Mouse (Mus musculus) induced T-regulatory cell, adult 2 months (primary cell): ENCODE data around the gene Actrt2.

ENCODE experiments used
- DNase-seq: peaks from one replicate; pipeline ENCODE4 v3.0.0-alpha.2; 2012; ENCODE audit warnings: low read depth

Gene Actrt2

GRCm38 (mm10) chr4:154683068-154683752, 15.5 kb upstream of the Actrt2 start:
- no peak for DNase-seq

DNA sequence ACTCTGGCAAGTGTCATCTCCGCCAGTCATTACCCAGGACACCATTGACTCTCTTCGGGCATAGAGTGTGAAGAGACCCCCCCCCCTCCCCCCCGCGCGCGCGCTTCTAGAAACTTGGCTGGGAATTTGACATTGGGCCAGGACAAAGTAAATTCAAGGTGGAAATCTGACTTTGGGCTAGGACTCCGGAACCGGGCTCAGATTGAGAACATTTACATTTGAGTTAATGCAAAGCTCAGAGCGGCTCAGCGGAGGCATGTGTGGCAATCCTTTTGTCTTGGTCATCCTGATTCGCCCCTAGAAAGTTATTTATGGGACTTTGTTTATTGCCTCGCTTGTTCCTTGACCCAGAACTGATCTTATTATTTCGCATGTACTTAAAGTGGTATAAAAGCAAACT, 14.6 kb upstream of the Actrt2 start:
- DNase-seq: no peak

DNA sequence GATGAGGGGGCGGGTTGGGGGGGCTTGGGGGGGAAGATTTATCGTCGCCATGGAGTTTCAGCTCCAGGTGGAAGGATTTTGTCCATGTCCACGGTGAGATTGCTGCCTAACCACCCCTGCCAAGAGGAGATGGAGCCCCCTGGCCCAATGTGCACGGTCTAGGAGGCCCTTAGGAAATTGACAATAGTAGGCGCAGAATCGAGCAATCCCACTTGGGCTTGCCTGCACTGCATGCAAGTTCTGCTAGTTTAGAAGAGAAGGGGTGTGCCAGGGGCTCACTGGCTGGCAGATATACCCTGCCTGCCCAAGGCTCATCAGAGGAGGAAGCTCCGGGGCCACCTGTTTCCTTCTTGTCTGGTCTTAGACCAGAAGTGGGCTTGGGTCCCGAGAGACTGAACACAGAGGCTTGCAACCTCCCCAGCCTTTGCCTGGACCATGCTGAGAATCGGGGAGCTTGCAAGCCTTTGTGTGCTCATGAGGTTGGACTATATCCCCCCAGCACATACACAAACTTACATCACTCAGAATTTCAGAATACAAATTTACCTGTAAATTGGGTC, 7.9 kb upstream of the Actrt2 start:
- no peak for DNase-seq

GRCm38 (mm10) chr4:154674966-154675365, 7.3 kb upstream of the Actrt2 start:
- no peak for DNase-seq

GRCm38 (mm10) chr4:154674541-154674940, 6.9 kb upstream of the Actrt2 start:
- DNase-seq: peak; percentile 20

DNA sequence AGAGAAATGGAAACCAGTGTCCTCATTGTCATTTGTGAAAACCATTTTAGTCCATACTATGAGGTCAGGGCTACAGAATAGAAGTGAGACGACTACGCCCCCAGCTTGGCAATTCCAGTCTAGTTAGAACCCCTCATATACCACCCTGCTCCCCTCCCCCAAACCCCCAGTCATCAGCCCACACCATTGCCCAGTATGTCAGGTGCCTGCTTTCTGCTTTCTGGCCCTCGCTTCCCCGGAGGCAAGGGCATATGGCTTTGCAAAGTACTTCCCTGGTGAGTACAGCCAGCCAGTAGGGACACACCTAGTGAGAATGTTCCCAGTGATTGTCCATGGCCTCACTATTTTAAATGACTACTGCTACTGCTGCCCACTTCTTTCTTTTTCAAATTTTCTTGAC, 6.3 kb upstream of the Actrt2 start:
- DNase-seq: no peak

- DNase-seq: no peak
These were observed 4.4 kb upstream of the Actrt2 start for GRCm38 (mm10) chr4:154672027-154672426.

DNA sequence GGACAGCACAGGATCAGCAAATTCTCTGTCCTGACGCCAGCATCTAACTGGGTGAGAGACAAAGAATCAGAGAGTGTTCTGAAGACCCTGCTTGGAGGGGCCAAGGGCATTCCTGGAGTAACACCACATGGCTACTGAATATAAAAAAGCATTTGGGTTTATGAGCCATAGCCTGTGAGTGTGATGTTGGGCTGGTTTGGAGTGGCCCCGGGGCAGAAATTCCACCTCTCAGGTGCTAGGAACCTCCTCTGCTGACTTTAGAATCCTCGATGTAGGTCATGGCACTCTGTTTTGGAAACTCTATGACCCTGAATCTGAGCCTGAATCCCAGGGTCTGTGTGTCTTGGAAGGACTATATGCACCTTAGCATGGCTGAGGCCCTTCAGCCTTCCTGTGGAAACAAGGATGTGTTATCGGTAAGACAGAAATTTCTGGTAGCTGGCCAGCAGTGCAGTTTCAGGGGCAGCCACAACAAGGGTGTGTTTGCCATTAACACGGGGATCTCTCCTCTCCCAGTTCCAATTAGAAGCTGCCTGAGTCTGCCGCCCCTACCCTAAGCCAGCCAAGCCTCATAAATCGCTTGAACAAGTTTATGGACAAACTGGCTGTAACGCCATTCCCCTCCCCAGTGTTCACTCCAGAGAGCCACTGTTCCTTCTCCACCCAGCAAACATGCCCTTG, 3.7 kb upstream of the Actrt2 start:
- no peak for DNase-seq

- no peak for DNase-seq
These were observed 4.9 kb downstream of the Actrt2 start for GRCm38 (mm10) chr4:154662681-154663215.

DNA sequence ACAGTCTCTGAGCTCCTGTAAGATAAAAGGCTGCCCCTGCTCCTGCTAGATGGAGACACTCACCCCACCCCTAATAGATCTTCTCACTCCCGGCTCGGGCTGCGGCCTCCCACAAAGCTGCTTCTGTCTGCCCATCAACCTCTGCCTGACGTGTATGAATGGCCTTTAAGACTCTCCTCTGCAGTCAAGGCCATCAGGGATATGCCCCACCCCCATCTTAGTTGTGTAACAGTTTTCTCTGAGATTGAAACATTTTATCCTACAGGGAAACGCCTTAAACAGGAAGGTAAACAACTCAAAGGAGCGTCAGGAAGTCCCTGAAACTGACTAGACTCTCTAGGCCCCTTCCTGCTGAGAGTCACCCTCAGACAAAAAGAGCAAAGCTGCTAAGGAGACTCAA, 6.4 kb downstream of the Actrt2 start:
- DNase-seq: no peak

GRCm38 (mm10) chr4:154660025-154660424, 7.6 kb downstream of the Actrt2 start:
- DNase-seq: no peak

- no peak for DNase-seq
These were observed 12.3 kb downstream of the Actrt2 start for GRCm38 (mm10) chr4:154655134-154655910.

GRCm38 (mm10) chr4:154652494-154652893, 15.2 kb downstream of the Actrt2 start:
- no peak for DNase-seq

DNA sequence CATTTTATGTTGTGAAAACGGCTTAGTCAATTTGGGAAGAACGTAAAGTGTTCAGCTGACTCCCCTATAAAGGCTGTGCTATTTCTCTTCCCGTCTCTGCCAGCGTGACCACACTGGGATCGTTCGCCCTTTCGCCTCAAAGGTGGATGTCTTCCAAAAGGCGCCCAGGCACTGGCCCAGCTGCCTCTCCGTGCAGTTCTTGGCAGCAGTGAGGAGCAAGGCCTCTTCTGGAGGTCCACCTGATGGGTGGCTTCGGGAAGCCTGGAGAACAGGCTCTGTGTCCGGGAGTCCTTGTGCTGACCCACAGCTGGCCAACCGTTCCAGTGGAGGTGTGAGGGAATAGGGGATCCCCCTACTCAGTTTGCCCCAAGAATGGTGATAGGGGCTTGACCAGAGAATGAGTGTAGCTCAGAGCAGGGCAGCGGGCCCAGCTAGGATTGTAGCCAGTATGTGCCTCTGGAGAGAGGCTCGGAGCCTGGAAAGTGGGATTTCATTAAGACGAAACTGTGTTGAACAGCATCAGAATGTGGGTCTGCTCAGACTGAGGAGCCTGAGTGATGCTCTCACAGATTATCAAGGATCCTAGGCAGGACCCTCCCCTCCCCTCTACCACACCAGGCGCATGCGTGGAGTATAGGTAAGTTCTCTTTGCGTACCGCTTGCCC, 18.5 kb downstream of the Actrt2 start:
- no peak for DNase-seq

DNA sequence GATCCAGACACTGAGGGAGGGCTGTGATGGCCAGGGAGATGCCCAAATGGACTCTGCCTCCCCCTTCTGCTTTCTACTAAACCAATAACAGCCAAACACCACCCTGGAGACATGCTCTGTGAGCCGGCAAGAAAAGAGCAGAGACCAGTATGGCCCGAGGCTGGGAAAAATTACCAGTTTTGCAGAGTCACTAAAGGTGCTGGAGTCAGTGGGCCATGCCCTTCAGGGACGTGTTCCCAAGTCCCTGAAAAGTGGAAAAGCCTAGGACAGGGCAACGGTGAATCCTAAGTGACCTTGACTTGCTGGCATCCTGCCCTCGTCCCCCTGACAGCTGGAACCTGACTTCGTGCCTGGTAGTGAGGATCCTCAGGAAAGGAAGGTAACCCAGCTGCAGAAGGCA, 25.2 kb downstream of the Actrt2 start:
- DNase-seq: no peak

DNA sequence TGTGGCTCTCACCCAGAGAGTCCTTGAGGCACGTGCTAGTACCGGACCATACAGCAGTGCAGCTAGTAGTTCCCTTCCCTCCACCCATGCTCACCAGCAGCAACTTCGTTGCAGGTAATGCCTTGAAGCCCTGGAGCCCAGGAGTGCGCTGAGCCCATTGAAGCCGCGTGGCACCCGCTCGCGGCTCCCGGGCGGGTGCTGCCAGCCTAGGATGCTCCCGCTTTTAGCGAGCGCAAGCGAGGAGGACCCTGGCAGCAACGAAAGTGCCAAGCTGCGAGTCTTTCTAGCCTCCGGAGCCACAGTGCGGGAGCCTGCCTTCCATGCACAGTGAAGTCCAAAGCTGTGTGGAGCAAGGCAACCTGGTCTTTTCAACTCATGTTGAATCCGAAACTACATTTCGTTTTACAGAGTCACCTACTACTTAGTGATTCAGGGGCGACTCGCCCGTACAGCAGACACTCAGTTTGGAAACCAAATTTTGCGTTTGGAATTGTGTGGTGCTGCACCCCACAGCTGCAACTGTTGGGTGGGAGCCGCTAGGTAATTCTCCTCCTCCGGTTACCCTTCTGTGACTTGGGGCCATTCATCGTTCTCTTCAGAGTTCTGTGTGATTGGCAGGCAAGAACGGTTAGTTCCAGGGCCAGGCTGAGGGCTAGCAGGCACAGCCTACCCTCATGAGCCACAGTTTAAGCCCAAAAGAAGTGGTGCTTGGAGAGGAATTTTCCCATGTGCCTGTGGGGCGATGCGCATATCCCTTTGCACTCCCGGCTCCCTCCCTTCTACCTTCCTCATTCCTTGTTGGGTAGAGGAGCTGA, 26.2 kb downstream of the Actrt2 start:
- no peak for DNase-seq

DNA sequence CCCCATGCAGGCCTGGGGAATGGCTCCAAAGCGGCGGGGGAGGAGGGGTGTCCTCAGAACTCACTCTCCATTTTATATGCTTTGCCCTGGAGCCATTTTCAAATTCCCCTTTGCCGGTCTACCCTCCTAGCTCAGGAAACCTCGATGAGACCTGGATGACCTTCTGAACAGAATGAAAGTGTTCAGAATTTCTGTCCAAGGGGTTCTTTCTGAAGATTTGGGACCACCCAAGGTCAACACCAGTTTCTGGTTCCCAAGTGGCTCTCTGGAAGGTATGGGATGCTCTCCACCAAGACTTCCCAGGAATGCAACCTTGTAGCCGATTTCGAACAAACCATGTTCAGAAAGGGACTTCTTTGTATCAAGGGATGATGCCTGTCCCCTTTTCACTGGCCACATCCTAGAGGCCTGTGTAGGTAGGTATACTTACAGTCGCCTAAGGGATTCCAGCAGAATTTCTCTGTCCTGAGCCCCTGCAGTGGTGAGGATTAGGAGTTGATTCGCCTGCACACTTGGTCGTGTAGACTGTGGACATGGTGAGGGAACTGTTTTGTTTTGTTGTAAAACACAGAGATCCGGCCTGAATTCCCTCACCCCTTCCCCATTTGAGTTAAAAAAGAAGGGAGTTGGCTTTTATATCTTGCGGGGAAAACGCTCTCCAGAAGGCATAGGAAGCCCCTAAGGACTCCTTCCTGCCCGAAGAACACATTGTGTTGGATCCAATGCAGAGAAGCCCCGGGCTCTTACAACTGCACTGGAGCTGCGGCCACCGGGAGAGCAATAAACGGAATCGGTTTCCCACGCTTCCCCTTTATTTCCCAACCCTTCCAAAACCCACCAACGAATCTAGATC, 27.0 kb downstream of the Actrt2 start:
- DNase-seq: no peak

DNA sequence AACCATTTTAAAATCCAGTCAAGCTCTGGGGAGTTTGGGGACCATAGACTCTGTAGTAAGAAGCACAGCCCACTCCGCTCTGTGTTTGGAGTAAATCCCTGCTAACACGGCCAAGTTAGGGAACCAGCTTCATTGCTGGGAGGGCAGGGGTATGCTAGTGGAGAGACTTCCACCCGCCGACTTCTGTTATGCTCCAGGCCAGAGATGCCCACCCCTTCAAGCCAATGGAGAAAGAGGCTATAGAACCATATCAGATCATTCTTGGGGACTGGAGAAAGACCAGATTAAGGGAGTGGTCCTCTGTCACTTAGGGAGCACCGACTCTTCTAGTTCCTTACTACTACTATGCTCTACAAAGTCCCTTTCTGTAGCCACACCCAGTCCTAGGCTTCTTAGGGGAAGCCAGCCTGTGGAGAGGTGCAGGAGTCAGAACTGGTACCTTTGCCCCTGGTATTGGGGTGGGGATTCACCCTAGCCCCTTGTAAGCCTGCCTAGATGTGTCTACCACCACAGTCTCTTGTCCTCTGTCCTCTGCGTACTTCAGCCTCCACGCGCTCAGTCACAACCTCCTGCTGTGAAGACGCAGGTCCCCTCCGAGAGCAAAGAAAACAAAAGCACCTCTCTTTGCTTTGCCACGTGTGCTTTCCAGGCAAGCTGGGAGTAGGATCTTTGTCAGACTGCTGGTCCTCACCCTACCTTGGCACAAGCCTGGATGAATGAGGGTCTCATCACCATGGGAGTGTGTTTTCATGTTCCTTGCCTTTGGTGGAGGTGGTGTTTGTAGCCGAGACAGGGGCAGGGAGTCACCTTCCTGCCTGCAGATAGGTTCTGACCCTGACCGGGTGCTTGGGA, 27.9 kb downstream of the Actrt2 start:
- no peak for DNase-seq

- DNase-seq: no peak
These were observed 28.5 kb downstream of the Actrt2 start for GRCm38 (mm10) chr4:154639126-154639525.
